Mouse (Mus musculus) intestine, postnatal 0 days (tissue): ENCODE measurements around the gene Ddx20. TPM values are rescaled to one million over a fixed set of nuclear protein-coding genes. Genes with fewer than 3 reads are reported as not detected.

Experiments
- ATAC-seq: fragments of 200-750 bp; cut with Nextera tagmentation; 2 replicates; pipeline ENCODE4 v1.8.0; 2017; ENCODE audit warnings: mild to moderate bottlenecking, moderate TSS enrichment, moderate library complexity
- H3K27ac ChIP-seq: fragments of 300-500 bp; sonication (generic); 2 replicates; pipeline ENCODE4 v1.5.1; 2014; ENCODE audit warnings: mild to moderate bottlenecking, low read depth, low read length, moderate library complexity
- H3K27me3 ChIP-seq: fragments of 300-500 bp; sonication (generic); replicated peaks from 2 replicates; pipeline ENCODE4 v1.6.1; 2014; ENCODE audit warnings: low read length, mixed read lengths; ENCODE audit not compliant: control insufficient read depth, insufficient read depth
- H3K36me3 ChIP-seq: fragments of 300-500 bp; sonication (generic); 2 replicates; pipeline ENCODE4 v1.6.1; 2014; ENCODE audit warnings: mild to moderate bottlenecking, moderate library complexity; ENCODE audit not compliant: control insufficient read depth, insufficient read depth
- H3K4me1 ChIP-seq: fragments of 300-500 bp; sonication (generic); replicated peaks from 2 replicates; pipeline ENCODE4 v1.6.1; 2014; ENCODE audit warnings: antibody characterized with exemption, low read length, mixed read lengths; ENCODE audit not compliant: control insufficient read depth, insufficient read depth
- H3K4me2 ChIP-seq: fragments of 300-500 bp; sonication (generic); replicated peaks from 2 replicates; pipeline ENCODE4 v1.6.1; 2014; ENCODE audit warnings: low read depth, mild to moderate bottlenecking, moderate library complexity
- H3K4me3 ChIP-seq: fragments of 300-500 bp; sonication (generic); 2 replicates; pipeline ENCODE4 v1.5.1; 2014; ENCODE audit warnings: low read depth, low read length
- H3K9ac ChIP-seq: fragments of 300-500 bp; sonication (generic); 2 replicates; pipeline ENCODE4 v1.6.1; 2014; ENCODE audit warnings: mild to moderate bottlenecking, low read depth, low read length
- H3K9me3 ChIP-seq: fragments of 300-500 bp; sonication (generic); 2 replicates; pipeline ENCODE4 v1.6.1; 2016; ENCODE audit warnings: mixed run types; ENCODE audit not compliant: control insufficient read depth
- CTCF ChIP-seq: sonication (generic); IDR thresholded peaks from 2 replicates; pipeline ENCODE4 v1.5.1; 2016; ENCODE audit warnings: low read depth, mild to moderate bottlenecking, control low read depth, antibody characterized with exemption, moderate library complexity
- WGBS: fragments of 180-500 bp; shearing (Covaris S2); extraction: QIAGEN DNeasy Blood & Tissue Kit; methylation state at CpG from one replicate; pipeline ENCODE4 v1.1.7; 2014; 5-methylcytosine and 5-hydroxymethylcytosine counted together
- polyA plus RNA-seq: library from polyadenylated mRNA; unstranded; fragments of >200 nt; fragmentation: Nextera tagmentation; extraction: Ambion mirVana; gene quantifications from 2 replicates; pipeline ENCODE4 v1.2.1, GENCODE M21; 2015

Ddx20 gene
- polyA plus RNA-seq, 1 experiment from 2014 or later = 11.4 TPM

GRCm38 (mm10) chr3:105717856-105718555, 30.6 kb upstream of the Ddx20 start:
- TF ChIP-seq CTCF = no peak
- ATAC-seq = no peak
- Histone ChIP-seq H3K27me3 (no peaks in the 10 kb centered on the region), H3K27ac (no peak overlapping the region), H3K4me2 (no peak overlapping the region), H3K9ac (no peak overlapping the region), H3K36me3 (no peaks in the 10 kb centered on the region), H3K9me3 (no peaks in the 10 kb centered on the region), H3K4me3 (no peak overlapping the region), H3K4me1 (no peaks in the 10 kb centered on the region)
- 71% methylated on average over 11 of the region's 11 CpGs for WGBS

GRCm38 (mm10) chr3:105716353-105717000, 29.1 kb upstream of the Ddx20 start:
- no peaks in the 10 kb centered on the region for H3K36me3 ChIP-seq
- H3K27me3 ChIP-seq = no peaks in the 10 kb centered on the region
- H3K4me2 ChIP-seq = no peak overlapping the region
- no peak overlapping the region for H3K4me3 ChIP-seq
- no peak overlapping the region for H3K27ac ChIP-seq
- H3K9ac ChIP-seq = no peak overlapping the region
- TF ChIP-seq CTCF = no peak
- WGBS = 68% methylated on average over 18 of the region's 18 CpGs
- no peak for ATAC-seq
- no peaks in the 10 kb centered on the region for H3K9me3 ChIP-seq
- H3K4me1 ChIP-seq = no peaks in the 10 kb centered on the region

- ATAC-seq = no peak
- TF ChIP-seq CTCF = no peak
- Histone ChIP-seq H3K4me1 (no peaks in the 10 kb centered on the region), H3K4me3 (no peak overlapping the region), H3K9me3 (no peaks in the 10 kb centered on the region), H3K4me2 (no peak overlapping the region), H3K27ac (no peak overlapping the region), H3K36me3 (no peaks in the 10 kb centered on the region), H3K9ac (no peak overlapping the region), H3K27me3 (no peaks in the 10 kb centered on the region)
These were observed 27.4 kb upstream of the Ddx20 start for GRCm38 (mm10) chr3:105714820-105715167.

GRCm38 (mm10) chr3:105714091-105714819, 26.9 kb upstream of the Ddx20 start:
- no peak overlapping the region for H3K9ac ChIP-seq
- H3K27me3 ChIP-seq = no peaks in the 10 kb centered on the region
- H3K36me3 ChIP-seq = no peaks in the 10 kb centered on the region
- ATAC-seq = no peak
- H3K4me1 ChIP-seq = no peaks in the 10 kb centered on the region
- 39% methylated on average over 8 of the region's 8 CpGs for WGBS
- H3K4me2 ChIP-seq = no peak overlapping the region
- H3K4me3 ChIP-seq = no peak overlapping the region
- H3K9me3 ChIP-seq = no peaks in the 10 kb centered on the region
- no peak for TF ChIP-seq CTCF
- H3K27ac ChIP-seq = no peak overlapping the region

- ATAC-seq = no peak
- no peaks in the 10 kb centered on the region for H3K9me3 ChIP-seq
- no peaks in the 10 kb centered on the region for H3K36me3 ChIP-seq
- no peak overlapping the region for H3K4me3 ChIP-seq
- no peaks in the 10 kb centered on the region for H3K4me1 ChIP-seq
- no peak for TF ChIP-seq CTCF
- no peaks in the 10 kb centered on the region for H3K27me3 ChIP-seq
- no peak overlapping the region for H3K4me2 ChIP-seq
- no peak overlapping the region for H3K9ac ChIP-seq
- no peak overlapping the region for H3K27ac ChIP-seq
These were observed 25.5 kb upstream of the Ddx20 start for GRCm38 (mm10) chr3:105712827-105713226.

- H3K9ac ChIP-seq = no peak overlapping the region
- H3K4me3 ChIP-seq = no peak overlapping the region
- no peak overlapping the region for H3K27ac ChIP-seq
- ATAC-seq = no peak
- 66% methylated on average over 7 of the region's 7 CpGs for WGBS
- H3K36me3 ChIP-seq = no peaks in the 10 kb centered on the region
- no peak overlapping the region for H3K4me2 ChIP-seq
- H3K4me1 ChIP-seq = no peaks in the 10 kb centered on the region; the same call in 1 of the 2 replicates
- no peaks in the 10 kb centered on the region for H3K9me3 ChIP-seq
- no peak for TF ChIP-seq CTCF
- H3K27me3 ChIP-seq = no peaks in the 10 kb centered on the region
These were observed 24.4 kb upstream of the Ddx20 start for GRCm38 (mm10) chr3:105711741-105712140.
